8 mouse cellular contexts compared by ENCODE assay signal in the genomic region with DNA sequence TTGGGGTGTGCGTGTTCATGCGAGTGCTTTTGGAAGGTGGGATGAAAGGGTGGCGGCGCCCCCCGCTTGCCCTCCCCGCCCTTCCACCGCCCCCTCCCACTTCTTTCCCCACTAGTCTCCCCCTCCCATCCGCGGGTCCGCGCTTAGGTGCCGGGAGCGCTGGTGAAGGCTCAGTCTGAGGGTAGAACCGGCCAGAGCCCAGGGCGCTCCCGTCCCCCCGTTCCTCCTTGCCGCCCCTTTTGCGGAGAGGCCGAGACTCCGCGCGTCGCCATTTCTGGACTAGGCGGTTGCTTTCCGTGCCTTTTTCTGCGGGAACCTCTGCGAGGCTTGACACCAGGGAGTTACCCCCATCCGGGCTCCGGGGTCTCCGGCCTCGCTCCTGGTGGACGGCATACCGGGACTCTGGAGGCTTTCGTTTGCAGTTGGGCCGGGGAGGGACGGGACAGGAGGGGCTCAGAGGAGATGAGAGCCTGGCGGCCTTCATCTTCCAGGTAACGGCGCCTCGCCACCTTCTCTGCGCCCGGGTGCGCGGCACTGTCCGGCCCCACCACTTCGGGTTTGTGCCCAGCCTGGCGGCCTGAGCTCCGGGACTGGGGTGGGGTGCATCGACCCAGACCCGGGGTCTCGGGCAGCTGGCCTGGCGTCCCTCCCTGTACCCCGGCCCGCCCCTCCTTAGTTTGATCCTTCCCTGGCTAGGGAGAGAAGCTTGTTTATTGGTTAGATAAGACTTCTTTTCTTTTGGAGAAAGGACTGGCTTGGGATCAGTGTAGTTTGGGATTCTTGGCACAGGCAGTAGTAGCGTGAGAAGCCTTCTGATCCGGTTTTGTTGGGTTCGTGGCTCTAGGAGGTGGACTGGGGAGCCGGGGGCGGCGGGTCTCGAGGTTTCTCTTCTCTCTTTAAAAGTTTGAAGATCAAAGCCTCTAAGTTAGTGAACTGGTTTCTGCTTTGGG. TPM values are rescaled to one million over a fixed set of nuclear protein-coding genes. Genes with fewer than 3 reads are reported as not detected.
DNase-seq lines count a peak whose midpoint lies in the region; ATAC-seq and TF ChIP-seq lines count a peak whose summit lies in the region.

No protein-coding gene starts in this region.

- H3K4me2 ChIP-seq in hindbrain, embryonic 13.5 days, result peak overlapping the region; percentile 93
- H3K4me2 ChIP-seq in liver, embryonic 13.5 days, result peak overlapping the region; percentile 78

- peaks cover 2% of the 10 kb centered on the region for H3K9me3 ChIP-seq in erythroblast, embryonic 14.5 days (ENCODE audit: control insufficient read depth, low read length)
- no peaks in the 10 kb centered on the region for H3K9me3 ChIP-seq in hindbrain, embryonic 13.5 days
- H3K9me3 ChIP-seq in liver, embryonic 13.5 days (replicated peaks), result no peaks in the 10 kb centered on the region

- in situ Hi-C loops in Patski (cut with MboI; ENCODE audit: low pct_unique_long_range_greater_than_20kb), result no loop called here

- H3K27me3 ChIP-seq in erythroblast, embryonic 14.5 days (ENCODE audit: control insufficient read depth), result peaks cover 65% of the 10 kb centered on the region
- H3K27me3 ChIP-seq in Patski, result no peaks in the 10 kb centered on the region
- H3K27me3 ChIP-seq in hindbrain, embryonic 13.5 days, result no peaks in the 10 kb centered on the region
- H3K27me3 ChIP-seq in liver, embryonic 13.5 days, result peaks cover 73% of the 10 kb centered on the region

- POLR2A ChIA-PET in Patski (lab: Charles Lee), result interaction anchor here (0.6 kb wide), 2 partner anchors 22 to 143 kb away, joined by 4 to 5 read pairs; no protein-coding TSS in a partner anchor

- peak overlapping the region; percentile 51 for H3K4me3 ChIP-seq in erythroblast, embryonic 14.5 days (replicated peaks)
- peak overlapping the region; percentile 64 for H3K4me3 ChIP-seq in embryonic fibroblast, embryonic 13.5 days (ENCODE audit: insufficient read depth, low read length)
- H3K4me3 ChIP-seq in hindbrain, embryonic 13.5 days, result peak overlapping the region; percentile 92
- H3K4me3 ChIP-seq in liver, embryonic 13.5 days (replicated peaks), result peak overlapping the region; percentile 65
- peak overlapping the region; percentile 89 for H3K4me3 ChIP-seq in olfactory bulb, adult 2 months (ENCODE audit: insufficient read depth, low read depth, low read length)

- TF ChIP-seq POLR2A in embryonic fibroblast, embryonic 13.5 days (IDR thresholded peaks at IDR 0.05; ENCODE audit: low read depth, low read length), result no peak
- no peak for TF ChIP-seq POLR2A in olfactory bulb, adult 2 months (IDR thresholded peaks at IDR 0.05; ENCODE audit: insufficient read depth, low read depth, low read length)

- no peaks in the 10 kb centered on the region for H3K36me3 ChIP-seq in erythroblast, embryonic 14.5 days (ENCODE audit: control insufficient read depth)
- H3K36me3 ChIP-seq in hindbrain, embryonic 13.5 days, result no peaks in the 10 kb centered on the region
- no peaks in the 10 kb centered on the region for H3K36me3 ChIP-seq in liver, embryonic 13.5 days

- no peaks in the 10 kb centered on the region; the same call in 1 of the 2 replicates for H3K4me1 ChIP-seq in erythroblast, embryonic 14.5 days (ENCODE audit: control insufficient read depth)
- H3K4me1 ChIP-seq in embryonic fibroblast, embryonic 13.5 days (ENCODE audit: control insufficient read depth, insufficient read depth, low read length), result no peaks in the 10 kb centered on the region
- H3K4me1 ChIP-seq in hindbrain, embryonic 13.5 days (replicated peaks), result peaks cover 70% of the 10 kb centered on the region
- peaks cover 18% of the 10 kb centered on the region; the same call in 1 of the 2 replicates for H3K4me1 ChIP-seq in liver, embryonic 13.5 days (replicated peaks)
- peaks cover 42% of the 10 kb centered on the region for H3K4me1 ChIP-seq in olfactory bulb, adult 2 months (ENCODE audit: control insufficient read depth, insufficient read depth, low read length)

- H3K9ac ChIP-seq in hindbrain, embryonic 13.5 days, result peak overlapping the region; percentile 93
- H3K9ac ChIP-seq in liver, embryonic 13.5 days, result peak overlapping the region; percentile 70

- TF ChIP-seq CTCF in Patski (IDR thresholded peaks at IDR 0.05), result no peak
- no peak for TF ChIP-seq CTCF in embryonic fibroblast, embryonic 13.5 days (IDR thresholded peaks at IDR 0.05; ENCODE audit: borderline replicate concordance, insufficient read depth, low read length)
- no peak for TF ChIP-seq CTCF in olfactory bulb, adult 2 months (IDR thresholded peaks at IDR 0.05; ENCODE audit: insufficient read depth, low read depth, low read length)

- H3K27ac ChIP-seq in embryonic fibroblast, embryonic 13.5 days (ENCODE audit: insufficient read depth, low read length), result peak overlapping the region; percentile 4; the same call in 1 of the 2 replicates
- H3K27ac ChIP-seq in hindbrain, embryonic 13.5 days, result peak overlapping the region; percentile 99
- no peak overlapping the region for H3K27ac ChIP-seq in liver, embryonic 13.5 days
- peak overlapping the region; percentile 39; the same call in 1 of the 2 replicates for H3K27ac ChIP-seq in olfactory bulb, adult 2 months (ENCODE audit: insufficient read depth, low read depth, low read length)

- ATAC-seq in erythroblast, adult 5-6 weeks (replicated peaks; ENCODE audit: low FRiP score, poor library complexity, severe bottlenecking), result no peak
- ATAC-seq in Patski, result peak; percentile 20
- ATAC-seq in hindbrain, embryonic 13.5 days (ENCODE audit: low FRiP score), result no peak
- no peak for ATAC-seq in liver, embryonic 13.5 days (ENCODE audit: low read depth)
- ATAC-seq in monocyte, adult 5-6 weeks (replicated peaks; ENCODE audit: insufficient number of reproducible peaks, low FRiP score, low TSS enrichment, poor library complexity, severe bottlenecking), result no peak

- no peak for DNase-seq in Patski (ENCODE audit: low read depth, low spot score)
- no peak for DNase-seq in liver, embryonic 13.5 days

- CTCF ChIA-PET in Patski (lab: Charles Lee), result no interaction called here

- WGBS in hindbrain, embryonic 13.5 days, result under 1% methylated on average over 54 of the region's 62 CpGs
- WGBS in liver, embryonic 13.5 days (ENCODE audit: insufficient replicate concordance), result under 1% methylated on average over 61 of the region's 62 CpGs
- WGBS in olfactory bulb, adult 2 months, result under 1% methylated on average over 61 of the region's 62 CpGs

RNA-seq across cellular contexts. Expression of a gene that starts 1.6 kb away (rescaled TPM):
- 0.01 and 0.03 TPM in 2 replicates for polyA plus RNA-seq in erythroblast, embryonic 14.5 days (2012)
- 0.42 TPM in 1 of 2 replicates, not detected in the other for total RNA-seq in erythroblast, adult 5-6 weeks (2015; ENCODE audit: low replicate concordance)
- 0.51 and 0.84 TPM in 2 replicates for total RNA-seq in erythroblast, adult 5-6 weeks (2017; ENCODE audit: low replicate concordance)
- 2.2 TPM for polyA plus RNA-seq in Patski (2021)
- polyA plus RNA-seq in embryonic fibroblast, embryonic 13.5 days (2011; ENCODE audit: insufficient read length, low read depth, missing spikeins), result 3.1 and 7.7 TPM in 2 replicates
- 10.6 and 13.8 TPM in 2 replicates for polyA plus RNA-seq in hindbrain, embryonic 13.5 days (2015; fragmentation: Nextera tagmentation; extraction: Ambion mirVana)
- polyA plus RNA-seq in liver, embryonic 13.5 days (2015; fragmentation: Nextera tagmentation; extraction: Ambion mirVana), result 0.43 and 0.51 TPM in 2 replicates
- not detected in 2 replicates for polyA plus RNA-seq in olfactory bulb, adult 2 months (2012; ENCODE audit: insufficient read depth, insufficient read length, low replicate concordance, missing spikeins)
- 1.5 to 5.5 TPM (median 2.2 TPM) in 3 replicates for total RNA-seq in monocyte, adult 5-6 weeks (2017)
